Mouse (Mus musculus) myocyte (in vitro differentiated cells): ENCODE data around the gene Prrt1.

ENCODE experiments used
- CEBPB ChIP-seq: IDR thresholded peaks from 2 replicates; pipeline ENCODE4 v1.6.1; 2011; ENCODE audit warnings: mild to moderate bottlenecking, moderate library complexity; ENCODE audit not compliant: poor library complexity, insufficient read depth, severe bottlenecking
- E2F4 ChIP-seq: IDR thresholded peaks from one replicate; pipeline ENCODE4 v1.6.1; 2011; ENCODE audit warnings: mild to moderate bottlenecking, control low read depth, moderate library complexity; ENCODE audit not compliant: insufficient read depth
- MAX ChIP-seq: IDR thresholded peaks from one replicate; pipeline ENCODE4 v1.6.1; 2011; ENCODE audit warnings: low read depth, mild to moderate bottlenecking, control low read depth
- MYOD1 ChIP-seq, 3 experiments: IDR thresholded peaks; one replicate each; pipeline ENCODE4 v1.6.1; 2011; ENCODE audit warnings: control low read depth in 2 of 3, low read depth in 2 of 3, mild to moderate bottlenecking in 2 of 3, moderate library complexity in 1 of 3; ENCODE audit not compliant: insufficient read length in 2 of 3, control insufficient read depth in 1 of 3
- POLR2A ChIP-seq: IDR thresholded peaks from one replicate; pipeline ENCODE4 v1.6.1; 2011; ENCODE audit warnings: low read depth, mild to moderate bottlenecking, control low read depth, moderate library complexity; ENCODE audit not compliant: insufficient read length
- POLR2AphosphoS2 ChIP-seq: IDR thresholded peaks from one replicate; pipeline ENCODE4 v1.6.1; 2011; ENCODE audit warnings: low read depth, control low read depth; ENCODE audit not compliant: insufficient read length
- TCF12 ChIP-seq: IDR thresholded peaks from one replicate; pipeline ENCODE4 v1.6.1; 2011; ENCODE audit warnings: mild to moderate bottlenecking, control low read depth; ENCODE audit not compliant: poor library complexity, insufficient read depth, severe bottlenecking
- TCF3 ChIP-seq: IDR thresholded peaks from one replicate; pipeline ENCODE4 v1.6.1; 2011; ENCODE audit warnings: low read depth, control low read depth; ENCODE audit not compliant: insufficient read length
- USF1 ChIP-seq: IDR thresholded peaks from one replicate; pipeline ENCODE4 v1.6.1; 2011; ENCODE audit warnings: low read depth, mild to moderate bottlenecking, control low read depth, moderate library complexity

DNA sequence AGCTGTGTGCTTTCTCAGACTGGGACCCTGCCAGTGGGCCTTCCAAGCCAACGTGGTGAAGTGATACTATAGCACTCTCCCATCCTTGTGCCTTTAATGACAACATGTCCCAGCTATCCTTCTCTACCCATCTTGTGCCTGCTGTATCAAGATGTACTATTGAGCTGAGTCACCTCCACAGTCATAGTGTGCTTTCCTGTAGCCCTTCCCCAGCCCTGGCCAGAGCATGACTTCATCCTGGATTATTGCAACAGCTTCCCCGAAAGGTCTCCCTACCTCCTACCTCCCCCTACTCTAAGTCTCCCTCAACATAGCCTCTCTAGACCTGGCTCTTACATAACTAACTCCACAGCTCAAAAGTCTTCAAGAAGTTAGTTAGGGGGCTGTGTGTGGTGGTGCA lies 6.3 kb downstream of the Prrt1 start:
- TF ChIP-seq MYOD1 (IDR thresholded peaks at IDR 0.05; ENCODE audit: control insufficient read depth in 1 of 3, insufficient read length in 2 of 3, low read depth in 2 of 3): no peak
- TF ChIP-seq MAX: no peak
- TF ChIP-seq POLR2A: no peak
- no peak for TF ChIP-seq E2F4
- TF ChIP-seq TCF12: no peak
- TF ChIP-seq CEBPB: 0 out of 2 replicates have a peak, but pooled peaks have one; percentile 15
- TF ChIP-seq USF1: no peak
- TF ChIP-seq POLR2AphosphoS2: no peak
- TF ChIP-seq TCF3: no peak
